Mouse (Mus musculus) inflammation-experienced regulatory T-cells, adult 6 months (primary cell): Measurements from ENCODE around the gene Ptpru. TPM values are rescaled to one million over a fixed set of nuclear protein-coding genes. Genes with fewer than 3 reads are reported as not detected.

Source experiments
- ATAC-seq: one replicate; pipeline ENCODE4 v1.8.0; 2017
- polyA plus RNA-seq, 3 experiments: library from polyadenylated mRNA; unstranded; fragments of 100-300 nt; shearing (Covaris generic); gene quantifications; one replicate each; pipeline ENCODE4 v1.2.1; 2017

The Ptpru gene
- polyA plus RNA-seq: not detected

GRCm38 (mm10) chr4:131837872-131838524 is at the start of gene Ptpru:
Gene Ptpru, minus strand, starts transcription at chr4:131838288.
- ATAC-seq: peak; percentile 83

GRCm38 (mm10) chr4:131885376-131885775 is 47.3 kb upstream of the Ptpru start:
- ATAC-seq: no peak

DNA sequence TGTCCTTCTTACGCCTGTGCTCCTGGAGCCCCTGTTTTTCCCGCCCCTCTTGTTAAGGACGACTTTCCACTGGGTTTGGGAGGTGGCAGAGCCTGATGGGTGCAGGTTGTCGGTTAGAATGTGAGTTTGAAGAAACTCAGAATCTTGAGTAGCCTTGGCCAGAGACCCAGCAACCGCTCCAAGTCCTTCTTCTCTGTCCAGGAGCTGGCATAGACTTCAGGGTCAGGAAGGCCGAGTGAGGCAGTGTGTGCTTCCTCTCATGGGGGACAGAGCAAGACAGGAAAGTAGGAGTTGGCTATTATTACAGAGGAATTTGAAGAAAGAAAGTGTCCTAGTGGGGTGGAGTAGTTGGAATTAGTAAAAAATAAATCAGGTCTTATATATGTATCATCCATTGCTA is 45.5 kb upstream of the Ptpru start:
- ATAC-seq: no peak

DNA sequence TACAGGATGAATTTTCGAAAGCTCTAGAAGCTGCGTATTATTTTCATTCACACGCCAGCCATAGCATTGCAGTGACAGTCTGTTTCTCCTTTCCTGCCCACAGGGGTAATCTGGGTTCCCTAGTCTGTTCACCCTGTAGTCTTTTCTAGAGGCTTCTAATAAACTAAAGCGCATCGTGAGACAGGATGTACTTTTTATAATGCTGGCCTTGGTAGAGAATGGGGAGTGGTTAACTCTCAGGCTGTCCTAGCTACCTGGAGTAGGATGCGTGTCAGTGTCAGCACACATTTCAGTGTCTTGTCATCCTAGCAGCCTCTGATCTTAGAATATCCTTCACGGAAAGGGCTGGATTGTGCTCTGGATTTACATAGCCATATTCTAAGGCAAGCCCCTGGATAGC is 43.2 kb upstream of the Ptpru start:
- peak; percentile 78 for ATAC-seq

DNA sequence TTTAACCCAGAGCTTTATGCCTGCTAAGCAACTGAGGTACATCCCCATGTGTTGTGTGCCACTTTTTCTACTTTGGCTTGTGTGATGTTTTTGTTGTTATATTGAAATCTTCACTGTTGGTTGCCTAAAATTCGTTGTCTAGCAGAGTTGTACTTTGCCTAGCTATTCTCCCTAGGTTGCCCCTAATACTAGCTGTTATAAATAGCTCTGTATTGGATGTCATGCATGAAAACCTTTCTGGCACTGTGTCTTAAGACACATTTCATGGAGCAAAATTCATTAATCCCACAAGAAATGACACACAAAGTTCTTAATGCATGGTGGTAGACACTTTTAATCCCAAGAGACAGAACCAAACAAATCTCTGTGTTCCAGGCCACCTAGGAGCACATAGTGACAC is 41.6 kb upstream of the Ptpru start:
- no peak for ATAC-seq

- ATAC-seq: no peak
Measured at GRCm38 (mm10) chr4:131876836-131877235, 38.7 kb upstream of the Ptpru start.

DNA sequence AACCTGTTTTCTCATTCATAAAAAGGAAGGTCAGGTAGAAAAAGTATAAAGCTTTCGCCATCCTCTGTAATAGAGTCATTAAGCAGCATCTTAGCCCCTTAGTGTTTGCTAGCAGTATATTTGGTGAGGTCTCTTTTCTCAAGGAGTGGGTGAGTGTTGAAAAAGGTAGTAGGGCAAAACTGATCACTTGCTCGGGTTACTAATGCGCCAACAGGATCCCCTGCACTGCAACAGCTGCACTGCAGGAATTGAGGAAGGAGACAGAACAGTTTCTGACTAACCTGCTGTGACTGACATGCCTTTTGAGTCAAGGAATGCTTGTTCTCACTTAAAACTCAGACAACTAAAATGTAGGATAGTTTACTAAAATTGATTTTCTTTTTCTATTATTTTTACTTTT is 37.2 kb upstream of the Ptpru start:
- ATAC-seq: no peak

- ATAC-seq: no peak
Measured at GRCm38 (mm10) chr4:131874567-131874966, 36.5 kb upstream of the Ptpru start.

- ATAC-seq: peak; percentile 22
Measured at GRCm38 (mm10) chr4:131874169-131874536, 36.1 kb upstream of the Ptpru start.

- peak; percentile 94 for ATAC-seq
Measured at GRCm38 (mm10) chr4:131873293-131874168, 35.4 kb upstream of the Ptpru start, which contains the start of gene Srsf4. Gene Srsf4, plus strand, starts transcription at chr4:131873617.

GRCm38 (mm10) chr4:131872672-131873292 is 34.7 kb upstream of the Ptpru start:
- peak; percentile 6 for ATAC-seq

GRCm38 (mm10) chr4:131861341-131861739 is 23.3 kb upstream of the Ptpru start:
- ATAC-seq: no peak

DNA sequence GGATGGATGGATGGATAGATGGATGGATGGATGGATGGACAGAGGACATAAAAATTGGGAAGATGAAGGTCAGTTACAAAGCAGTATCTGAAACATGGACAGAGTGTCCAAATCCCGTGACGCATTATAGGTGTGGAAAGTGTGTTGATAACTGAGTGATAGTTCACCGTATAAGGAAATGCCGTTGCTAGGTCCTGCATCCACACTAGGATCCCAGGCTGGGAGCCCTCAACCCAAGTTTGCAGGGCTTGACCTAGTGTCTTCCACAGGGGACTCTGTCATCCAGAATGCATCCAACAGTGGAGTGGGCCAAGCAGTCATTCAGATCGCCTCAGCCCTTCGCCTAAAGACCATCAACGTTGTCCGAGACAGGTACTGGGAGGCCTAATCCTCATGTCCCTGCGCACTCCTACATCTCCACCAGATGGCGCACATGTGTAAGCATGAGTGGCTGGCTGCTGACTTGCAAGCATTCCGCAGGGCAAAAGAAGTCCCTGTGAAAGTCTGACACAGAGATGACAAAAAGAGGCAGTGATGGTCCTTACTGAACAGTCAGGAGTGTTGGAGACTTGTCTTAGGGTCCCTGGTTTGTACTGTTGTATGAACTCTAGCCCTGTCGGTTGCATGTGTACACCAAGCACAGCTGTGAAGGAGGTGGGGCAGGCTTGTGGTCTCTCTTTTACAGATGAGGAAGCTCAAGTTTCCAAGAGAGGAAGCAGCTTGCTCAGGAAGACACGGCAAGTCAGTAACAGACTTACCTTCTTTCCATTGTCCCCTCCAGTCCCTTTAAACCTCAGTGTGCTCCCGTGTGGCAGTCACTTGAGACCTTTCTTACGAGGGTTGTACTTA is 22.6 kb upstream of the Ptpru start:
- ATAC-seq: peak; percentile 65

DNA sequence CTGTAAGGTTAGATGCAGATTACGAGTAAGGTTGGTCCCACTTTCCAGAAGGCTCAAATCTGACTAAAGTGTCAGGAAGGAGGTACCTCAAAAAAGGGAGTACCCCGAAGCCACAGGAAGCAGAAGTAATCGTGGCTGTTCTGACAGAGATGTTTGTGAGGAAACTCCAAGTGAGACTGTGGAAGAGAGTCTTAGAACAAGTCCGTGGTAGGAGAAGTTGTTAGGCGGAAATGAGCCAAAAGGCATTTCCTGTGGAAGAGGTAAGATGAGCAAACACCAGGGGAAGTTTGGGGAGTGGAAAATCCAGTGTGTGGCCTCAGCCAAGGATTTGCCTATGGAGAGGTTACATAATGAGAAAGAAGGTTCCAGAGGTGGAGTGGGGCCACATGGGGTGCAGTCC is 16.9 kb upstream of the Ptpru start:
- ATAC-seq: no peak

- ATAC-seq: no peak
Measured at GRCm38 (mm10) chr4:131849986-131850638, 12.0 kb upstream of the Ptpru start.

GRCm38 (mm10) chr4:131848082-131848481 is 10.0 kb upstream of the Ptpru start:
- no peak for ATAC-seq

DNA sequence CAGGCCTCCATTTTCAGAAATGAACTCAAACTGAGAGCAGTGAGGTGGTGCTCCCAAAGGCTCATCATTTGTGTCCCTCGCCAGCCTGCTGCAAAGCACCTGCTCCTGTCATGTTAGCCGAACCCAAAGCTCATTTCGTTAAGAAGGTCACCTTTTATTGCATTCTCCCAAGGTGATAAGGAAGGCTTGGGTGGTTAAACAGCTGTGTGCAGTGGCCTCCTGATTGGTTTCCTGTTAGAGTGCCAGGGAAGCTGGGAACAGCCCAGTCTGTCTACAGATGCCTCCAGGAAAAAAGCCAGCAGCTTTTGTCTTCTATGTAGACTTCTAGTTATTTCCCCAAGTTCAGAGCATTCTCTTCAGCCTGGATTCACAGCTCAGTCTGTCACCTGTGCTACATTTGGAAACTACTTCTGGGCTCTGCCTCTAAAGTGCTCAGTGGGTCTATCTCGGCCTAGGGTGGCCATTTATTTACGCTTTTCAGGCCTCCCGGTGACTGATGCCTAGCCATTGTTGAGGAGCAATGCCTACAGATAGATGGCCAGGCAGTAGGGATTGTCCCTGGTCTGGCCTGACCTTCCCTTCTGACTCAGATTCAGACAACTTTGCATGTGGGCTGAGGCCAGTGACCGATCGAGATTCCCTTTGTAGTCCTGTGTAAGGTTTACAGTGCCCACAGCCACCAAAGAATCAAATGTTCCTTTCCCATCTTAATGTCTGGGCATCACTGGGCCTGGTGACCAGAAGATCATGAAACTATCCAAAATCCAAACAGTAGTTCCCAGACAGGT is 8.1 kb upstream of the Ptpru start:
- ATAC-seq: no peak

GRCm38 (mm10) chr4:131843290-131843743 is 5.2 kb upstream of the Ptpru start, which contains the start of gene Mecr:
Gene Mecr, plus strand, starts transcription at chr4:131843470.
- peak; percentile 83 for ATAC-seq

- ATAC-seq: peak; percentile 13
Measured at GRCm38 (mm10) chr4:131836891-131837491, 1.1 kb downstream of the Ptpru start.

DNA sequence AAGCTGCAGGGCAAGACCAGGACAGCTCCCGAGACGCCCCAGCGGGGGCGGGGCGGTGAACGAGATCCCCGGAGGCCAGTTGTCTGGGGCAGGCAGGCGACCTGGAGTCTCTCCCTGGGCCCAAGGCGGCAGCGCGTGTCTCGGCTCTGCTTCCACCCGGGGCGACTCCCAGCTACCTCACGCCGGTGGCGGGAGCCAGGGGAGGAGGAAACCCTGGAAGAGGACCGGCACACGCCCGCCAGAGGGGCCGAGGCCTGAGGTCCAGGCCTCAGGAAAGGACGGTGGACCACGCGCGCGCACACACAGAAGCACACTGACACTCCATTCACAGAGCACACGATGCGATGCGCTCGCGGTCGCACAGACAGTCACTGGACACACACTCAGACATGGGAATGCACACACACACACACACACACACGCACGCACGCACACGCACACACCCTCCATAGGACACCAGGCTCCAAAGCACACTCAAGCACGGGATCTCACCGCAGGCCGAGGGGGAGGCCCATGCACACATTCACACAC is 1.7 kb downstream of the Ptpru start:
- no peak for ATAC-seq
